Mouse (Mus musculus): ENCODE data around the gene Fbrsl1. TPM values are rescaled to one million over a fixed set of nuclear protein-coding genes. Genes with fewer than 3 reads are reported as not detected.

Gene Fbrsl1
- total RNA-seq, 2 experiments from 2014 or later: 97.9 to 99.9 TPM

- DNase-seq (ENCODE audit: low spot score in 2 of 2): no peak
Measured at GRCm38 (mm10) chr5:110415806-110416700, 32.2 kb downstream of the Fbrsl1 start.

DNA sequence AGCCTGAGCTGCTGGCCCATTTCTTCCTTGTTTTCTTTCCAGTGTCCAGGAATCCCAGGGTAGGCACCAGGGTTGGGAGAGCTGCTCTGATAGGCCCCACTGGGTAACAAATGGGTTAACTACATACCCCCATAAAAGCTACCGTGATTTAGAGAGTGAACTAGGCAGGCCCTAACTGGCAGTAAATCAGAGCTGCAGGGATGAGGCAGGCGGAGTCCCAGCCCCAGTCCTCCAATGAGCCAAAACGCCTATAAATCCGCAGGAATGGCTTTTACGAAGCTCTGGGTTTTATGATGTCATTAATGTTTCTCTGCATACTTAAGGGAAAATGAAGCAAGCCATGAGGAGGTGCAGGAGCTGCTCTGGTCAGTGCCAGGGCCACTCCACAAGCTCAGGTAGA is 33.3 kb downstream of the Fbrsl1 start:
- no peak for DNase-seq (ENCODE audit: low spot score in 2 of 2)

DNA sequence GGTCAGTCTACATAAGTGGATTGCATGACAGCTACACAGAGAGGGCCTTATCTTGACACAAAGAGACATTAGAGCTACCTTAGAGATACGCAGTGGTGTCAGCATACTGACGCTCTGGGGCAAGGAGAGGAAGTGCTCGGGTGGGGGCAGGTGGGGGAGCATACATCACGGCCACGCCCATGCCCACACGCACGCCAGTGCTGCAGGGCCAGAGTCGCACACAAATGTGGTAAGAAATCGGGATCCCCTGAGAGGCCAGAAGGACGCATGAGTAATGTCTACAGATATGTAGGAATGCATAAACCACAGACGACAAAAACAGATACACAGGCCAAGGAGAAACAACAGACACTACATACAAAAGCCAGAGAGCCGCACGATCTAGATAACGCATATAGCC is 35.3 kb downstream of the Fbrsl1 start:
- DNase-seq (ENCODE audit: low spot score in 2 of 2): no peak

DNA sequence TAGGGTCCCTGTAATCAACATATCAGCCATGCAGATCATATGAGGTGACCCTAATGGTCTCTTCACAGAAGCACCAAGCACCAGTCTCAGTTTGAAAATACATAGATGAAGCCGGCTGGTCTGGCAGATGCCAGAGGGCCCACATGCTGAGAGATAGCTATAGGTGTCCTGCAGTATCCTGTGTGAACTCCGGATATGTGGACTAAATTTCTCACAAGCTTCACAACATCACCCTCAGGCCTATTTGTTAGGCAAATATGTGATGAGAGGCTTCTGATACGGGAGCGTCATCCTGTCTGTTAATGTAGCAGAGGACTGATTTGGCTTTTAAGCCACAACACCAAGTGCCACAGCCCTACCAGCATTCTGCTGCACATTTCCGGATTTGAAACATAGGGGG is 37.9 kb downstream of the Fbrsl1 start:
- no peak for DNase-seq (ENCODE audit: low spot score in 2 of 2)

DNA sequence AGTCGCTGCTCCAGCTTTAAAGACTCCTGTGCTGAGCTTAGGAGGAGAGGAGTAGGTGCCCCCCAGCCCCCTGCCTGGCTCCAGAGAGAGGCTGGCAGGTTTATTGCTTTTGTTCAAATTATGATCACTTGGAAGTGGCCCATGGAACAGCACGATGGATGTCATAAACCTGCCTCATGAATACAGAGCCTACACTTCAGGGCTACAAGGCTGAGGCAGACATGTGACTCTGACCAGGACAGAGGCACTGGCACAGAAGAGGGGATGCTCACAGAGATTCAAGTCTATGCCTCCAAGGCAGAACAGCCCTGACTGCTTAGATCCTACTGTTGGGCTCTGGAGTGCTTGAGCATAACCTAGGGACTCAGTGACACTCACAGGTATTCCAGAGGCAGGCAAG is 39.3 kb downstream of the Fbrsl1 start:
- DNase-seq (ENCODE audit: low spot score in 2 of 2): no peak

GRCm38 (mm10) chr5:110406065-110406714 is 42.1 kb downstream of the Fbrsl1 start:
- no peak for DNase-seq (ENCODE audit: low spot score in 2 of 2)

GRCm38 (mm10) chr5:110403931-110404330 is 44.4 kb downstream of the Fbrsl1 start:
- no peak for DNase-seq (ENCODE audit: low spot score in 2 of 2)

DNA sequence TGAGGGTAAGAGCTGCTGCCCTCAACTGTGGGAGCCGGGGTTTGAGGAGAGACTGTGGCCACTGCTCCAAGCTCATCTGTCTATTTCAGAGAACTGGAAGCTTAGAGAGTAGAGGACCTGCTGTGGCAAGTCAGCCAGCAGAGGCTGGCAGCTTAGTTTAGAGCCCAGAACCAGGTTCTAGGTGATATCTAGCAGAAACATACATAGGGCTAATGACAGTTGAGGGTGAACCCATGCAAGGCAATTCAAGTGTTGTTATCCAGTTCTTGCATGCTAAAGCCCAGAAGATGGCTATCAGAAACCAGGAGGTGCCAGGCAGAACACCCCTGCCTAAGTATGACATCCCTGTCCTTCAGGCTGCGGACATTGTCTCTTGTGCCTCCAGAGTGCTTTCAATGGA is 45.7 kb downstream of the Fbrsl1 start:
- no peak for DNase-seq (ENCODE audit: low spot score in 2 of 2)

GRCm38 (mm10) chr5:110401101-110401500 is 47.2 kb downstream of the Fbrsl1 start:
- DNase-seq (ENCODE audit: low spot score in 2 of 2): no peak

DNA sequence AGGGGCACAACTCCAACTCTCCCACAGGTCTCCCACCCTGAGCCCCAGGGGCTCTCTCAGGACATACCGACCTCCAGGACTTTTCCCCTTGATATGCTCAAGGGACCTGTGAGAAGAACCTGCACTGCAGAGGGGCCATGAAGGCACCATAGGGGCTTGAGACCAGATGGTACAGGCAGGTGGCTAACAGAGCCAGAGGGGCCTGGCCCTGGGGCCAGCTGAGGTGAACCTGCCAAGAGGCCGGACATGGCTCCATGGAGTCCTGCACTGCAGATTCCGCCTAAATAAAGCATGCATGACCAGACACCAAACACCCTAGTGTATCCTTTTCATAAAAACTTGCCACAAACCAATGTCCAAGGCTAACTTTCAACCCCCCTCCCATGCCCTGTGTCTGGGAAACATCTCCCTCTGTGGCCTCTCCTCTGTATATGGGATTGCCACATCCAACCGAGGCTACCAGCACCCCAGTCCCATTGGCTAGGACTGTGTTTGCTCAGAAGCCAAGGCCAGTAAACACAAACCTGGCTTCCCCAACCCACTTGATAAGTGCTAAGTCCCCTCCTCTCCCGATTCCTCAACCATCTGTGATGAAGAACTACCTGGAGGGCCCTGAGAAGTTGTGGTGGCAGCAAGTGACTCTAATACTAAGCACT is 53.2 kb downstream of the Fbrsl1 start:
- DNase-seq (ENCODE audit: low spot score in 2 of 2): no peak

DNA sequence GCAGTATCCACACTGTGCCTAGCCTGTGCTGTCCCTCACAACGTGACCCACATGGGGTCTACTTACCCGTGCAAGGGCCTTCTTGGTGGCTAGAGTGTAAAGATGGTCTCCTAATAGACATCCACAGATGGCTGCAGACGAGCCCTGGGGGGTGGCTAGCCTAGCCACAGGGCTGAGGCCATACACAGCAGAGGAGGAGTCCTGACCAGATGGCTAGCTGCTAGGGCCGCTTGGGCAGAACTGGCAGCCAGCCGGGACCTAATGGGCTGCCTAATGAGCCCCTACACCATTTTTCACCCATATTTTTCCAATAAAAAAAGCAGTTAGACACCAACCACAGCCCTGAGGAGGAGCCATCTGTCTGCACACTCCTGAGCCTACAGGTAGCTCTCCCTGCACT is 55.6 kb downstream of the Fbrsl1 start:
- no peak for DNase-seq (ENCODE audit: low spot score in 2 of 2)

DNA sequence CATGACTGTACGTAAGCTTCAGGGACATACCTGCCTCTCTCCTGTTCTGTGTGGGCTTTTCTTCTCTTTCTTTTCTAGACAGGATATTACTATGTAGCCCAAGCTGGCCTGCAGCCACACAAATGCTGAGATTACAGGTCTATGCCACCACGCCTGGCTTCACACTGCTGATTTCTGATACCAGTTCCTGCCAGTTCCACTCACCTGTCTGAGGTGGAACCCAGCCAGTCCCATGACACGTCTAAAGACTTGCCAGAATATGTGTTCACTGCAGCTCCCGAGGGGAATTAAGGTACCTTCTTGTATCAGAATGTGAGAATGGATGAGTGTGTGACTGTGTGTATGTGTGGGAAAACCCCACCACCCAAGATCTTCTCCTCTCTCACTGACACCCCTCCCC is 57.7 kb downstream of the Fbrsl1 start:
- no peak for DNase-seq (ENCODE audit: low spot score in 2 of 2)

- DNase-seq (ENCODE audit: low spot score in 2 of 2): no peak
Measured at GRCm38 (mm10) chr5:110387332-110387731, 61.0 kb downstream of the Fbrsl1 start.

- peak; percentile 47 to 65 for DNase-seq (ENCODE audit: low spot score in 2 of 2)
Measured at GRCm38 (mm10) chr5:110386371-110387330, 61.7 kb downstream of the Fbrsl1 start.

- no peak for DNase-seq (ENCODE audit: low spot score in 2 of 2)
Measured at GRCm38 (mm10) chr5:110385263-110385662, 63.0 kb downstream of the Fbrsl1 start.

DNA sequence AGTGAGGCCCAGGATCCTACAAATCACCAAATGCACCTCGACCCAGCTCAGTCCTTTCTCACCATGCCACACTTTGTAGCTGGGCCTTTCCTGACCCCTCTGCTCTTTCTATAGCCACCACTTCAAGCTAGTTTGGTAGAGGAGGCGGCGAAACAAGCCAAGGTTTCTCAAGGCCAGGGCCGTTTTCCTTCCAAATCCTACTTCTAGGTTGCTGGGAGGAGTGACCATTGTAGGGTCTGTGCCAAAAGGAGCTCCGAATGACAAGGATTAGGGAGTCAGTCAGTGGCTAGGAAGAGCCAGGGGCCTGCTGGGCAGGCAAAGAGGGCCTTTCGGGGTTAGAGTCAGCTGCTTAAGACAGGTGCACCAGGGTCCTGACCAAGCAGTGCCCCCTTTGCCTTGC is 63.8 kb downstream of the Fbrsl1 start:
- no peak for DNase-seq (ENCODE audit: low spot score in 2 of 2)

GRCm38 (mm10) chr5:110379823-110380222 is 68.5 kb downstream of the Fbrsl1 start:
- no peak for DNase-seq (ENCODE audit: low spot score in 2 of 2)

DNA sequence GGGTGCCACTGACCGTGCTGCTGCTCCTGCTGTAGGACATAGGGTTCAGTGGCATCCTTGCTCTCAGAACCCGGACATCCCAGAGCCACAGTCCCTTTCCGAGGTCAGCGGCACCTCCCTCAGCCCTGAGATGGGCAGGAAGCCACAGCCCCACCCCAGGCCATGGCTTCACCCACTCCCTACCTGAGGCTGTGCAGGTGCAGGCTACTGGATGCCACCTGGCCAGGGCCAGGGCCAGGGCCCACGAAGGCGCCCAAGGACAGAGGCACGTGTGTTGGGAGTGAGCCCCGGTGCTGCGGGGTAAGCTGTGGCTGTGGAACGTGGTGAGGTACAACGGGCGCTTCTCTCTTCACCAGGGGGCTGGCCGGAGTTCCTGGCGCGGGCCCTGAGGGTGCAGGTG is 69.2 kb downstream of the Fbrsl1 start:
- no peak for DNase-seq (ENCODE audit: low spot score in 2 of 2)

DNA sequence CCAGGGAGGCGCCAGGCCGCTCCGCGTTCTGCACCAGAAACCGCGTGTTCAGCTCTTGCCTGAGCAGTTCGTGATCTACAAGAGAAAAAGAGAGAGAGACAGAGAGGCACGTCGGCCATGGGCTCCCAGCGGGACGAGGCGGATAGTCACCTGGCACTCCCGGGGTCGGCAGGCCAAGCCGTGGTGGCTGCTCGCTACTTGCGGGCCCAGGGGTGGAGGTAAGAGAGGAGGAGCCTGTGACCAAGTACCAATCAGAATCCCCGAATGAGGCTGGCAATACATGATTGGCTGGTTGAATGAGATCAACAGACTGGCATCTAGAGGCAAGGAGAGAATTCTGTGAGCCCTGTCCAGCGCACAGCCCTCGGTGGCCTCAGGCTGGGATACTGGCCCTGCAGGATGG is 70.1 kb downstream of the Fbrsl1 start:
- no peak for DNase-seq (ENCODE audit: low spot score in 2 of 2)

DNA sequence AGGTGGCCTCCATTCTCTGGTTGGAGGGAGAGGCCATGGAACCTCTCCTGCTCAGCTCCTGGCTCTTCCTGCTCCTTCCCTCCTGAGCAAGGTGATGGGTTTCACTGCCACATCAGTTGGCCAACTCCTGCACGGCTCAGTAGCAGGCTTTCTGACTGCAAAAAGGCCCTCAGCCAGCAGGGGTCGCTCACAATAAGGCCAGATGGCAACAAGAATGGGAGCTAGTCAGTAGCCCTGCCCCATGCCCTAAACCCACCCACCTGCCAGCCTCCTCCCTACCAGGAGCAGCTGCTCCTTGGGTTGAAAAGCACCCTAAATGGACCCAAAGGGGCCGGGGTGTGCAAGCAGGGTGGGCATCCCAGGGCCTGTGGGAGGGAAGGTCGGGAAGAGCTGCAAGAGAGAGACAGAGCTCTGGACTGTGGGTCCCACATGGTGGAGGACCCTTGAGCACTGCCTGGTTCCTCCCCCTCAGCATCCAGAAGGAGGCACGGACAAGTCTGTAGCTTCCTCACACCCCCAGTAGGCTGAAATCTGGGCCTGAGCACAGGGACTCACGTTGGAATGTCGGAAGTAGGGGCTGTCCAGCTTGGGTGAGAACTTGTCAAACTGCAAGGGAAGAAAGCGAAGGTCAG is 71.4 kb downstream of the Fbrsl1 start:
- peak in 1 of 2 experiments; percentile 60 for DNase-seq (ENCODE audit: low spot score in 2 of 2)
